Mouse (Mus musculus): ENCODE measurements around the gene Tbc1d10a.
"Not testable (repeated sequence)": the region's sequence is repeated elsewhere in the genome, so short reads cannot be mapped to it uniquely, and the experiment has no call there.

Gene Tbc1d10a

GRCm38 (mm10) chr11:4183511-4183910 lies 3.1 kb upstream of the Tbc1d10a start:
- DNase-seq (ENCODE audit: low spot score in 2 of 2) = no peak

DNA sequence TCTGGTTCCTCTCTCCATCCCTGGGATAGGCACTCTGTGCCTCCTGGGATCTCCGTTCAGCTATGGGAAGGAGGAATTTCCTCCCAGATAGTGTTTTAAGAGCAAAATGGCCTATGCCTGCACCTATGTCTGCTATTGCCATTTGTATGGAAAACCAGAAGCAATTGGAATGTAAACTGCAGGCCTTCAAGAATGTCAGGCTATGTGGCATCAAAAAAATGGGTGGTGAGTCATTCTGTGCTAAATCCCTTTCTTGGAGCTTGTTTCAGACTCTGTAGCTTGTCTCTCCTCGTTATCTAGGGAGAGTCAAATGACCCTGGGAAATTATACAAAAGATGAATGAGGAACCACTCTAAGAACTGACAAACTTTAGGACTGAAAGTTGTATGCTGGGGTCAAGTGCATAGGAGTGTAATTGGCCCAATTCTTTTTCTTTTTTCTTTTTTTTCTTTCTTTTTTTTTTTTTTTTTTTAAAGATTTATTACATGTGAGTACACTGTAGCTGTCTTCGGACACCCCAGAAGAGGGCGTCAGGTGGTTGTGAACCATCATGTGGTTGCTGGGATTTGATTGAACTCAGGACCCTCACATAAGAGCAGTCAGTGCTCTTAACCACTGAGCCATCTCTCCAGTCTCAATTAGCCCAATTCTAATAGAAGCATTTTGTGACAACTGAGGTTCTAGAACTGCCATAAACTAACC lies 2.2 kb upstream of the Tbc1d10a start:
- no peak for DNase-seq (ENCODE audit: low spot score in 2 of 2)

DNA sequence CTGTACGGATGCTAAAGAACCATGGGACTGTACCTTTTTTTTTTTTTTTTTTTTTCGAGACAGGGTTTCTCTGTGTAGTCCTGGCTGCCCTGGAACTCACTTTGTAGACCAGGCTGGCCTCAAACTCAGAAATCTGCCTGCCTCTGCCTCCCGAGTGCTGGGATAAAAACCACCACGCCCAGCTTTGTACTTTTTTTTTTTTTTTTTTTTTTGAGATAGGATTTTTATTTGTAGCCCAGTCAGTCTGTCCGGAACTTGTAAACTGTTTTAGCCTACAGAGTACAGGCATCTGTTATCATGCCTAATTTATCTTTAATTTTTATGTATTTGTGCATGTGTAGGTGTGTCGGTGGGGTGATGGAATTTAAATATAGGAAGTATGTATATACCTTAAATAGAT lies 1.1 kb upstream of the Tbc1d10a start:
- DNase-seq (ENCODE audit: low spot score in 2 of 2) = not testable (repeated sequence)

DNA sequence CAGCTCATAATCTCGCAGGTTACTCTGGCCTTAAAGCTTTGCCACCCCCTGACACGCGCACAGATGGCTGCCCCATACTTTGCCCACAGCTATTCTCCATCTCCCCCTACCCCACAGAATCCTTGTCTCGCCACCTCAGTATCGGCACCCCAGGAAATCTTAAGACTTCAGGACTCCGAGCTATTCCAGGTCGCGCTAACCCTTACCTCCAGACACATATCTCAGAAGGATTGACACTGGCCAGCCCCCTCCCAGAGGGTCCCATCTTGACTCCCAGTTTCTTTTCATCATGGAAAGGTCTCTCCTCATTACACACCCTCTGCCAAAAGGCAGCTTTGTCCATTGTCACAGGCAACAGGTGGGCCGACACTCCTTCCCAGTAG lies 720 bp downstream of the Tbc1d10a start:
- no peak for DNase-seq (ENCODE audit: low spot score in 2 of 2)

- DNase-seq (ENCODE audit: low spot score in 2 of 2) = no peak
Observed at GRCm38 (mm10) chr11:4189182-4189581, 2.6 kb downstream of the Tbc1d10a start.

DNA sequence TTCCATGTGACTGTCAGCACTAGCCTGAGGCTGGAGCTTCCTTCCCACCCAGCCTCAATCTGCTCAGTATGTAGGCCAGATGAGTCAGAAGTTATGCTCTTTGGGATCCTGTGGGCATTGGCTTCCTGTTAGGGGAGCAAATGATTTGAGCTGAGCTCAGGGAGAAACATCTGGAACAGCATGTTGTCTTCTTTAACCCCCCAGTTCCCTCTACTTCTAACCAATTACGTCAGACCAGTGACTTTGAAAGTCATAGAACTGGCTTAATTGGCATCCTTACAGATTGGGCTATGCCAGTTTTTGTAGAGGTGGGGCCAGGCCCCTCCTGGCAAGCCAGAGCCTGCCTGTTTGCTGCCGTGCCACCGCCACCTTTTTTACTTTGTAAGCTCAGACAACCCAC lies 4.1 kb downstream of the Tbc1d10a start:
- no peak for DNase-seq (ENCODE audit: low spot score in 2 of 2)

- no peak for DNase-seq (ENCODE audit: low spot score in 2 of 2)
Observed at GRCm38 (mm10) chr11:4192757-4193156, 6.2 kb downstream of the Tbc1d10a start.

- DNase-seq (ENCODE audit: low spot score in 2 of 2) = no peak
Observed at GRCm38 (mm10) chr11:4193420-4193819, 6.8 kb downstream of the Tbc1d10a start.

DNA sequence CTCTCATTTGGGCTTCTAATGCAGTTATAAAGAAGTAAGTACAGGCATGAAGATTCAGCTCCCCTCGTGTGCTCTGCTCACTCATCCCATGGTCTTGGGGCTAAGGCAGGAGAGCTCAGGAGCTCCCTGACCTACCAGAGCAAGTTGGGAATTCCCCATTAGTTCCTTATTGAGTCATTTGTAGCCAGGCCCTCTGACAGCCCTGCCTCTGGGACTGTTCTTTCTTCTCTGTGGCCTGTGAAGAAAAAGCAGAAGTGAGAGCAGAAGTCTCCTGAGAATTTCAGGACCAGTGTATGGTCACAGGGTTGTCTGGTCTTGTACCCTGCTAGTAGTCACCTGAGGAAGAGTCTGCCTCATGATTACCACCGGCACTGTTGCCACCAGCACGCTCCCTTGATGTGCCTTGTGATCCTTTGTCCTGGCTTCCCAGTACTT lies 9.0 kb downstream of the Tbc1d10a start:
- DNase-seq (ENCODE audit: low spot score in 2 of 2) = no peak

GRCm38 (mm10) chr11:4196636-4197035 lies 10.0 kb downstream of the Tbc1d10a start:
- DNase-seq (ENCODE audit: low spot score in 2 of 2) = peak in 1 of 2 experiments; percentile 79

DNA sequence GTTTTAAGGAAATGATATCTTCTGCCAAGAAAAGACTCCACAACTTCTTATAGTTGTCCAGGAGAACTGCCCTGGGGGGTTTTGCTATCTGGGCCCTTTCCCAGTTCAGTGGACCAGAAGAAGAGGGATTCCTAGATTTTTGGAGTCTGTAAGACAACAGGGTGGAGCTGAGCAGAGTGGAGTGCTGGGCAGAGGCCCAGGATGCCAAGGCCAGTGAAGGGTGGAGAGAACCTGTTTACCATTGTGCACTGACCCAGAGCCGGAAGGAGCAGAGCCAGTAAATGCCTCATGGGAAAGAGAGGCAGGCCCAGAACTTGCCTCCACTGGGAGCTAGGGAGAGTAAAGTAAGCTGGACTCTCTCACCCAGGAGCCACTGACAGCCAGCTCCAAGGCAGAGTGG lies 11.1 kb downstream of the Tbc1d10a start:
- DNase-seq (ENCODE audit: low spot score in 2 of 2) = no peak

DNA sequence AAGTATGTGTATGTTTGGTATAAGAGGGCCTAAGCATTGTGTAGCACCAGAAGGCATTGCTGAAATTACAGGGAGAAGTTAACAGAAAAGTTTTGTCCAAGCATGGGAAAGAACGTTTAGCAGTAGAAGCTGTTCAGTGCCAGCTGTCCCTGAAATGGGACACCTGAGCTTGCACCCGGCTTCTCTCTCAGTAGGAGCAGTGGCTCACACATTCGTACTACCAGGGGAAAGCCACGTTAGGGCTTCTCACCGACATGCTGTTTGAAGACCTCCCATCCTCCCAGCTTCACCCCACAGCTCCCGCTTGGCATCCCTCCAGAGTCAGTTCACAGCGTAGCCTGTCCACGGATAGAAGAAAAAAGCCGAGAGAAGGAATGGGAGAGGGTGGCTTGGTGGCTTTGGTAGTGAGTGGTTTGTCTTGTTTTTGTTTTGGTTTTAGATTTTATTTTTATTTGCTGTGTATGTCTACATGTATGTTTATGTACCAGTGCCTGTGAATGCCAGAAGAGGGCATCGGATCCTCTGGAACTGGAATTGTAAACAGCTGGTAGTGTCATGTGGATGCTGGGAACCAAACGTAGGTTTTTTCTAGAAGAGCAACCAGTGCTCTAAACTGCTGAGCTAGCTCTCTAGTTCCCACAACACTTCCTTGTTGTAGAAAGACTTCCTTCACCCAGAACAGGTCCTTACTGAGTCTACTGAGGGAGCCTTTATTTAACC lies 15.6 kb downstream of the Tbc1d10a start:
- DNase-seq (ENCODE audit: low spot score in 2 of 2) = no peak

DNA sequence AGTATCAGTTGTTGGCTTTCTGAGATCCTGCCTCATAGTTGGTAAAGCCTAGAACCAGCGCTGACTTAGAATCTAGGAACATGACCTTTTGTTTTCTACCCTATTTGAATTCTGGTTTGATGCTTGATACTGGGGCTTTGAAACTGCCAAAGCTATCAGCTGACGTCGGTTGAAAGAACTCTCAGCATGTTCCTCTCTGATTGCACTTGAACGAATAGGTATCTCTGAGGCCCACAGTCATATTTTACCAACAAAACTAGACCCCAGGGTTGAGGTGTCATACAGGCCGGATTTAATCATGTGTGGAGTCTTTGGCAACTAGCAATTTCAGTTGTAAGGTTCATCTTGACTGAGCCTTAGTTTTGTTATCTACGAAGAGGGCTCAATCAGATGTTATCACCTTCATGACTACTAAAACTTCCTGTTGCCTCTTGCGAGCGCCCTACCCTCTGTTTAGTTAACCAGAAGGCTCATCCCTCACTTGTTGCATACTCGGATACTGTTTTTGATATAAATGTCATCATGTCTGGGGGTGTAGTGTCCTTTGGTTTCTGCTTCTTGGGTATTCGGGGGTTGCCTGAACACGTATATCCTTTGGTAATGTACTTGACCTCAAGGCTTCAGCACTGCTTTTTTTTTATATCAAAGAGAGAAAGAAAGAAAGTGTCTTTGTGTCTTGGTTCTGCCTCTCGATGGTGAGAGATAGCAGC lies 16.6 kb downstream of the Tbc1d10a start:
- no peak for DNase-seq (ENCODE audit: low spot score in 2 of 2)

DNA sequence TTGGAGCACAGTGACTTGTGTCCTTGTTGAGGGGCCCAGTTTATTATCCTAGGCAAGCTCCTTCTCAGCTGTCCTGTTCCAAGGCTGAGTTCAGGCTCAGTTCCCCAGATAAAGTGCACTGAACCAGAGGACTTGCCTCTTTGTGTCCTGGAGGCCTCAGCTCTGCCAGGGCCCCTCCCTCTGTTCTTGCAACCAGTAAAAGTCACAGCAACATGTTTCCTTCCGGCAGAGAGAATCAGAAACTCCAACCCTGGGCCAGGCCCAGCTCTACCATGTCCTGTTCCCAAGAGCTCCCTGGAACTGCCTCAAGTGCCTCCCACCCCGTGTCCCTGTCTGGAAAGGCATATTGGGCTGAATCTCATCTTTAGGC lies 17.1 kb downstream of the Tbc1d10a start:
- DNase-seq (ENCODE audit: low spot score in 2 of 2) = peak in 1 of 2 experiments; percentile 64

DNA sequence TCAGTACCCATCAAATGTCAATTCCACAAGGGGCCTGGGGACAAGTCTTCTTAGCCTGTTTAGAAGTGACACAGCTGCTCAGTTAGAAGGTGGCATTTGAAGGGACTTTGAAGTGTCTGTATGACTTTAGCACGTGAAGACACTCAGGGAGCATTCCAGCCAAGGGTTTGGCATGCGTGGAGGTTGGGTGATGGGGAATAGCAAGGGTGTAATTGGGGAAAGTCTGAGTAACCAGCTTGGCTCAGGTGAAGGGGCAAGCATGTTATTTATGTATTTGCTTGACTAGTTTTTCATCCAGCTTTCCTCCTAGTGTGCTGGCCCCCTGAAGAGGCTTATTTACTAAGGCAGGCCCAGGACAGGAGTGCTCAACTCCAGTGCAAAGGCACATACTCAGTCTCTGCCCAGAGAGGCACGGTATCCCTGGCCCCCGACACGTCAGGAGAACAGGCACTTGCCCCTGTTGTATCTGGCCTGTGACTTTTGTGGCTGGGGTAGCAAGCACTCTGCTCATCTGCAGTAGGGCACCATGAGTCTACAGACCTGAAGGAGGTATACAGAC lies 18.6 kb downstream of the Tbc1d10a start:
- no peak for DNase-seq (ENCODE audit: low spot score in 2 of 2)

- DNase-seq (ENCODE audit: low spot score in 2 of 2) = no peak
Observed at GRCm38 (mm10) chr11:4205951-4206350, 19.4 kb downstream of the Tbc1d10a start.

DNA sequence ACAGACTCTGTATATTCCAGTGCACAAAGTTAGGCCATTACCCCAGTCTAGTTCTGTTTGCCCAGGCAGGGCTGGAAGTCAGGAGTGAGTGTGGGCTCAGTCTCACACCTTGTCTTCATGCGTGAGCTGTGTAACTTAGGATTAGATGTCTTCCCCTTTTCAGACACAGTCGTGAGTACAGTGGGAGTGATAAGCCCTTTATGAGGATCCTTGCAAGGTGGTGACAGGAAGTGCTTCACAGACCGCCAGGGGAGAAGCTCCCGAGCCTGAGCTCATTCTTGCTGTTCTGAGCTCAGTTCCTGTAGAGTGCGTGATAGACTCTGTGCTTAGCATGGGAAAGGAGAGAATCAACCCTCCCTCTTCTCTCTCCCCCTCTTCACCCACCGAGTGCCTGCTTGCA lies 20.0 kb downstream of the Tbc1d10a start:
- DNase-seq (ENCODE audit: low spot score in 2 of 2) = no peak

DNA sequence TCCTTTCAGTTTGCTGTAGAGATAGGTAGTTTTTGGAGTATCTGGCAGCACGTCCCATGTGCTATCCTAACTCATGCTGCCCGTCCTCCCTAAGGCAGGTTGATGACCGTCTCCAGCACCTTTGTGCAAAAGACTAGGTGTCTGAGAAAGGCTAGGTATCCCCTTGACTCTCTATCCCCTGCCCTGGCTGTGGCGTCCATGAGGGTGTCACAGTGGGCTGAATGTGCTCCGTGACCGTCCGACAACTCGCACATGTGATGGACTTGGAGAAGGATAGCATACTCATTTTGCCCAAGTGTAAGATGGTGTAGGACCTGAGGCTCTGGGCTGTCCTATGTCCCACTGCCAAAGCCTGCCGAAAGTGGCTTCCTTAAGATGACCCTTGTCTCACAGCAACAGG lies 21.1 kb downstream of the Tbc1d10a start:
- DNase-seq (ENCODE audit: low spot score in 2 of 2) = no peak

DNA sequence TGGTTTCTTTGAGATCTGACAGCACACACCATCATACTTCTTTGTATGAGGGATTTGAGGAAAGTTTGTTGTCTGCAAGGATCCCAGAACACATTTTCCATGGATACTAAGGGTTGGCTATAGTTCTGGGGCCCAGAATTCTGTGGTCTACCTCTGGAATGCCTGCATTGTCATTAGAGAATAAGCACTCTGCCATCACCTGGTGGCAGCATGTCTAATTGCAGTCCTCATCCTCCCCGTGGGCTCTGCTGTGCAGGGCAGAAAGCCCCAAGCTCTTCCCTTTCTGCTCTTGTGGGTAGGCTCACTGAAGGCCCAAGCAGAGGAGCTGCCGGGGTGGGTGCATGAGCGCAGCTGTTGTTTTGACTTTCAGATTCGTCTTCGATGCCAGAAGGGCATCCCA lies 23.0 kb downstream of the Tbc1d10a start:
- no peak for DNase-seq (ENCODE audit: low spot score in 2 of 2)

DNA sequence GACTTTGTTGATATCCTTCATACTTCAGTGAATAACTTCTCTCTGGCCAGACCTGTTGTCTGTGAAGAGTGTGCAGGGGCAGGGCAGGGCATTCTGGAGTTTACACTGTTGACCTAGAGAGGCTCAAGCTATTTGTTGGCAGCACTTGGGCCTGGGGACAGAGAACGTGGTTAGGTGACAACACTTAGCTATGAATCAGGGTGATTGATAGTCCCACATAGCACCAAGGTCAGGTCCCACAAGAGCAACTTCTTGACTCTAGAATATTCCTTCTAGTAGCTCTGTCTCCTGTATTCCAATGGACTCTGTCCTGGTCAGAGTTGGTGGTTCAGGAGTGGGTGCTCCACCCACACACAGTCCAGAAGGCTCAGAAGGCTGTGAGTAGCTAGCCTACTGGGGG lies 24.2 kb downstream of the Tbc1d10a start:
- DNase-seq (ENCODE audit: low spot score in 2 of 2) = no peak

- DNase-seq (ENCODE audit: low spot score in 2 of 2) = no peak
Observed at GRCm38 (mm10) chr11:4213107-4213506, 26.5 kb downstream of the Tbc1d10a start.

DNA sequence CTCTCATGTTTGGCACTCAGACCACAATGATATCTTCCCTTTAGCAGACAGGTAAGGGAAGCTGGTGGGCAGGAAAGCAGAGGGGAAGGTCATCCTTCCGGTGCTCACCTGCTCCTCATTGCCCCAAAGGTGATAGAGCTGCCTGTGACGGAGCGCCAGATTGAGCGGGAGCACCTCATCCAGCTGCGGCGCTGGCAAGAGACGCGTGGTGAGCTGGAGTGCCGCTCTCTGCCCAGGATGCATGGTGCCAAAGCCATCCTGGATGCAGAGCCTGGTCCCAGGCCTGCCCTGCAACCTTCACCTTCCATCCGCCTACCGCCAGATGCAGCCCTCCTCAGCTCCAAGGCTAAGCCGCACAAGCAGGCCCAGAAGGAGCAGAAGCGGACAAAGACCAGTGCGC lies 28.0 kb downstream of the Tbc1d10a start:
- DNase-seq (ENCODE audit: low spot score in 2 of 2) = no peak

GRCm38 (mm10) chr11:4215061-4215460 lies 28.5 kb downstream of the Tbc1d10a start:
- no peak for DNase-seq (ENCODE audit: low spot score in 2 of 2)
